Mouse (Mus musculus): ENCODE results near the gene Spen.

DNA sequence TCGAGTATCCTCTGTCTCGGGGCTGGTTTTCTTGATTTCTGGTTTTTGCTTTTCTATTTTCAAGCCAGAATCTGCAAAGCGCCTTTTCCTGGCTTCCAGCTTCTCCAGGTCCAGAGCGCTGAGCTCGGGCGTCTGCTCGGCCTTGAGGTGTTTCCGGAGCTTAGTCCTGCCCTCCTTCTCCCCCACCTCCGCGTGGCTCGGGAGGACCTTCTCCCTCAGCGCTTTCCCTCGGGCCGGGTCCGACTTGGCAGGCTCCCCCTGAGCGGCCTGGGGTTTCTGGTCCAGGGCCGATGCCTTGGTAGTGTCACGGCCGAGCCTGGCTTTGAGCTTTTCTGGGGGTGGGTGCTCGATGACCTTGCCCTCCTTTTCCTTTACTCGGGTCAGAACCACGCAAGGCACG, 60.2 kb downstream of the Spen start:
- TF ChIP-seq POLR2A (IDR thresholded peaks at IDR 0.05; ENCODE audit: low read depth, low read length) (no peak), CTCF (IDR thresholded peaks at IDR 0.05; ENCODE audit: extremely low read depth, insufficient read length, insufficient replicate concordance, low read depth, low read length) (no peak)
